ENCODE assay signal across 17 mouse cellular contexts in the genomic region with DNA sequence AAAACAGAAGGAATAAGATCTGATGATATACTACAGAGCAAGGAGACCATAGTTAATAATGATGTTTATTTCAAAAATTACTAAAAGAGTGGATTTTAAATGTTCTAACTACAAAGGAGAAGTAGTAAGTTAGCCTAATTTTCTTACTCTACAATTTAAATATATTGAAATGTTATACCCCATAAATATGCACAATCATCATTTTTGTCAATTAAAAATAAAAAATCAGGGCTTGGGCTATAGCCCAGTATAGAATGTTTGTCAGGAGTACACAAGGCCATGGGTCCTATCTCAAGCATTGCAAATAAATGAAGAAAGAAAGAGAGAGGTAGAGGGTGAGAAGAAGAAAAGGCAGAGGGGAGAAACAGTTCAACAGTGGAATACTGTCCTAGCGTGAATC.
"Had no signal": no experiment of that assay in that cellular context is flagged by ENCODE, and none has a peak within 500 bp of the region (broad histone marks: within the 10 kb centered on the region; RNA-seq: fewer than 3 reads in every experiment).

No protein-coding gene starts in this region.

- H3K4me2 ChIP-seq: neural tube, embryonic 12.5 days; neural tube, embryonic 13.5 days; neural tube, embryonic 15.5 days; stomach, embryonic 15.5 days had no signal

- H3K9me3 ChIP-seq: neural tube, embryonic 12.5 days; neural tube, embryonic 13.5 days; neural tube, embryonic 15.5 days; stomach, embryonic 15.5 days had no signal

- H3K27me3 ChIP-seq: neural tube, embryonic 12.5 days; neural tube, embryonic 13.5 days; neural tube, embryonic 15.5 days; stomach, embryonic 15.5 days had no signal

- DNase-seq: retina, postnatal 1 day; right cerebral cortex, adult 18-20 months; right cerebral cortex, postnatal 14 days; right cerebral cortex, postnatal 25 days; right cerebral cortex, postnatal 4 days; spleen, adult 18-20 months; thymus, adult 18-20 months; thymus, adult 2 months; thymus, postnatal 14 days; thymus, postnatal 25 days; thymus, postnatal 36 days; thymus, postnatal 4 days had no signal

- H3K27ac ChIP-seq: neural tube, embryonic 12.5 days; neural tube, embryonic 13.5 days; neural tube, embryonic 15.5 days; stomach, embryonic 15.5 days; stomach, postnatal 0 days had no signal

- H3K36me3 ChIP-seq: neural tube, embryonic 12.5 days; neural tube, embryonic 13.5 days; neural tube, embryonic 15.5 days; stomach, embryonic 15.5 days had no signal

- H3K9ac ChIP-seq: neural tube, embryonic 12.5 days; neural tube, embryonic 13.5 days; neural tube, embryonic 15.5 days; stomach, embryonic 15.5 days had no signal

- H3K4me3 ChIP-seq: neural tube, embryonic 12.5 days; neural tube, embryonic 13.5 days; neural tube, embryonic 15.5 days; stomach, embryonic 15.5 days had no signal

- H3K4me1 ChIP-seq: neural tube, embryonic 12.5 days; neural tube, embryonic 13.5 days; neural tube, embryonic 15.5 days; stomach, embryonic 15.5 days had no signal
